Mouse (Mus musculus) layer of hippocampus, postnatal 25 days (tissue): ENCODE results near the gene Nek11. TPM values are rescaled to one million over a fixed set of nuclear protein-coding genes. Genes with fewer than 3 reads are reported as not detected.

ENCODE experiments used
- DNase-seq, 2 experiments: peaks; one replicate each; pipeline ENCODE4 v3.0.0; 2022; ENCODE audit warnings: mixed read lengths in 2 of 2, low spot score in 1 of 2; ENCODE audit errors: extremely low spot score in 1 of 2
- total RNA-seq, 2 experiments: library from RNA; stranded (reverse); gene quantifications; 2 replicates each; pipeline ENCODE4 v1.2.3; 2021

Nek11 gene
- 1 to 10 TPM; 1.3 to 2.0 TPM for total RNA-seq

DNA sequence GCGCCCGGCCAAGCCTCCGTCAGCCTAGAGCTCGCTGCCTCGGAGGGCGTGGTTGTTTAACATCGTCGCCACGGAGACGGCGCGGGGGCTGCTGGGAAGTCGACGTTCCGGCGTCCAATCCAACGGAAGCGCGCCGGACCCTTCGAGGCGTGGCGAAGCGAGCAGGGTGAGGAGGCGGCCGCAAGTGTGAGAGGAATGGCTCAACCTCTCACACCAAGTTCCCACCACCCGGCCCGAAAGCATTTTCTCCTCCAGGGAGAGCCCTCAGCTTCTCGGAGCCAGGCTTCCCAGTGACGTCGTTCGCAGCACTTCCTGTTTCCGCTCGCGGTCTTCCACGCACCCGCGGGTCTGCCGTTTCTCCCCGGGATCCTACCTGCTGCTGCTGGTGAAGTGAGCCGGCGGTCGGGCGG is at the start of gene Nek11, which contains the start of gene Aste1:
Gene Nek11, minus strand, starts transcription at position 307 of the 410 bp plus-strand sequence.
Gene Aste1, plus strand, starts transcription at position 175 of the 410 bp plus-strand sequence.
- peak; percentile 83 to 87 for DNase-seq

DNA sequence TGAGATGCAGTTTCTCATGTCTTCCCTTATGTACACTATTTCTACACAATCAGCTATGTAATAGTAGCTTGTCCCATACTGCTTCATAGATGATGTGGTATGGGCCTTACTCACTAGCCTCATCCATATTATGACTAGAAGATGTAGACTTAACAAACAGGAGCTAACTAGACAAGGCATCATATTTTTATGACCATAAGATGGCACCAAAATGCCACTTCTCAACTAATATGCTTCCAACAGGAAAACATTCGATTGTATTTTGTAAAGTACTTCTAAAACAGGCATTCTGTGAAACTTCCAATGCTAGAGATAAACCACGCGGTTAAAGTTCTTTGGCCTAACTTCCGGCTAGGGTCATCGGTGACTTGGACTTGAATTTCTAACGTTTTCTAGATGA is 13.2 kb upstream of the Nek11 start:
- no peak for DNase-seq

DNA sequence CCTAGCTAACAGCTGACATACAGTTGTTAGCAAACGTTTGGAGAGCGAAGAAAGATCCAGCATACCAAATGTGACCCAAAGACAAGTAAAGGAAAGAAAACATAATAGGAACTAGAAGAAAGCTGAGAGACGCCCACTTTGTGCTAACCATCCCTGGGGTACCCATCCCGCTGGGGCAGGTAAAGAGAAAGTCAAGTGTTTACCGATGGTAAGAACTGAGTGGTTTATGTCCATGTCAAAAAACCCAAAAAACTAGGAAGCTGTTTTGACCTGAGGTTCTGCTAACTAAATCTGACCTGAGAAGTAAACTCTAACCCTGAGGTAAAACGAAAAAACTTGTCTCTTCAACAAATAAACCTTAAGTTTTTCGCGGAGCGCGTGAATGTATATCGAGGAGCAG is 604 bp downstream of the Nek11 start:
- DNase-seq: no peak

DNA sequence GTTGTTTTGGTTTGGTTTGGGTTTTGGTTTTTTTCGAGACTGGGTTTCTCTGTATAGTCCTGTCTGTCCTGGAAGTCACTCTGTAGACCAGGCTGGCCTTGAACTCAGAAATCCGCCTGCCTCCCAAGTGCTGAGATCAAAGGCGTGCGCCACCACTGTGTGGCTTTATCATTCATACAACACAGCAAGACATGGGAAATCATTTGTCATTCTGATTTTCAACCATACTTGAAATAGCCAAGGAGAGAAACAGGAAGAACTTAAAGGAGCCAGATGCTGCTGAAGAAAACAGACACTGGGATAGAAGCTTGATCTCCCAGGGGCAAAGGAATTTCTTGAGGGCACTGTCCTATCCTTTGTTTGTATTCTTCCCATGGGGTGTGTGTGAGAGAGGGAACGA is 4.7 kb downstream of the Nek11 start:
- no peak for DNase-seq

DNA sequence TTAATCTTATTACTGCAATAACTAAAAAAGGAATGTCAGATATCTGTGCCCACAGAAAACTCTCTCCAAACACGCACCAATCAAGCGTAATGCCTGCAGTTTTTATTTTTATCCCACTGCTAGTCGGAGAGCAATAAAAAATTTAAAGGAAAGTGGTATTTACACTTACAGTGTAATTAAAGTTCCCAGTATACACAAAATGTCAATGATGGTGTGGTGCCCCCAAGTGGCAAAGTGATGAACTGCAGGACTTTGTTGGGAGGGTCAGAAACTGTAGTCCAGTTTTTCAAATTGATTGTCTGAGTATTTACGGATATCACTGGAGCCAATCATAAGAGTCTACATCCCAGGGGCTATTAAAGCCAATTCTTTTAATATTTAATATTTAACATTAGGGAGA is 6.0 kb downstream of the Nek11 start:
- peak; percentile 71 to 96 for DNase-seq

DNA sequence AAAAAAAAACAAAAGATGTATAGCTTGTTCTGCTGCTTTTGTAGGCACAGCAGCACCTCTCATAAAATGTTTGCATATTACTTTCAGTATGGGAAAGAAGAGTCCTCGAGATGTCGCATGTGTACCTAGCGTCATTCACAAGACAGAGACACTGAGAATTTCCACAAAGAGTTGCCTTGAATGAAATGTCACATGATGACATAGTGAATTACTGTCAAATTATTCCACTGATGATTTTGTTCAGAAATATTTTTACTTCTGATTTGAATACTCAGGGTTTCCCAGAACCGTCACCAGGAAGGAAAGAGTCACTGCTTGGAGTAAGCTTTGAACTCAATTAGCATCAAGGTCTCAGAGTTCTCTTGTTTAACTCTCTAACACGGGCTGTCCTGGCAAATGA is 7.9 kb downstream of the Nek11 start:
- DNase-seq: no peak

DNA sequence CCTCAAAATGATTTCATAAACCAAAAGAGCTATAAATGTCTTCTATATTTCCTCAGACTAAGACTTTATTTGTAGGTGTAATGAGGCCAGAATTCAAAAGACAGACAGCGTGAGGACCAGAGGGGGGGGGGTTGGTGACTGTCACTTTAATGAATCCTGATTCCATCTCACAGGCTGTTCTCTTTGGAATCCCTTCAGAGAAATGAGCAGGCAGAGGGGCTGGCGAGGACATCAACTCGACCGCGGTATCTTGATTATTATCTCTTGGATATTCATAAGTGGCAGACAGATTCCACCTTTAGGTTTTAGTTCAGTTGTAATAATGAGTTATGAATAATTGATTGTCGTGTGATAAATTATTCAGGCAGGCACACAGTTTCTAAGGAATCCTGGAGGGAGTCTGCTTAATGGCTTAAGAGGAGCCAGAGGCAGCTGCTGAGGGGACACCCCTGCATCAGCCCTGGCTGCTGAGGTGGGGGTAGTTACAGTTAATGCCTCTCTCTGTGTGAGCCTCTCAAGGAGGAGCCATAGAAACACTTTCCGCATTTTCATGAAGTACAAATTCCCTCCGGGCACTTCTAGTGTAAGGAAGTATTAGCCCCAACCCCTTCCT is 15.7 kb downstream of the Nek11 start:
- no peak for DNase-seq

DNA sequence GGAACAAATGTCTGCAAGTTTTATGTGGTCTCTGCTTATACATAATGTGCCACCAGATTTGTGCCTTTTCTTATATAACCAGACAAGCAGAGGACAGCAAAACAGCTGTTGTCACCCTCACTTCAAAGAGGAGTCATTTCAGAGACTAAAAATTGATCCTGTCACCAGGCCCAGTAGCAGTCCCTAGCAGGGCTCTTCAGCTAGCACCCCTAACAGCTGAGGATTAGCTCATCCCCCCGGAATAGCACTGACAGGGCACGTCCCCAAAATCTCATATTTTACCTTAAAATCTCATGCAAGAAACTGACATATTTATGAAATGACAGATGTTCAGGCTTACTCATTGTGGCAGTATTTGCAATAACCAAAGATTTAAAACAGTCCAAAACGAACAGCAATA is 17.7 kb downstream of the Nek11 start:
- no peak for DNase-seq

DNA sequence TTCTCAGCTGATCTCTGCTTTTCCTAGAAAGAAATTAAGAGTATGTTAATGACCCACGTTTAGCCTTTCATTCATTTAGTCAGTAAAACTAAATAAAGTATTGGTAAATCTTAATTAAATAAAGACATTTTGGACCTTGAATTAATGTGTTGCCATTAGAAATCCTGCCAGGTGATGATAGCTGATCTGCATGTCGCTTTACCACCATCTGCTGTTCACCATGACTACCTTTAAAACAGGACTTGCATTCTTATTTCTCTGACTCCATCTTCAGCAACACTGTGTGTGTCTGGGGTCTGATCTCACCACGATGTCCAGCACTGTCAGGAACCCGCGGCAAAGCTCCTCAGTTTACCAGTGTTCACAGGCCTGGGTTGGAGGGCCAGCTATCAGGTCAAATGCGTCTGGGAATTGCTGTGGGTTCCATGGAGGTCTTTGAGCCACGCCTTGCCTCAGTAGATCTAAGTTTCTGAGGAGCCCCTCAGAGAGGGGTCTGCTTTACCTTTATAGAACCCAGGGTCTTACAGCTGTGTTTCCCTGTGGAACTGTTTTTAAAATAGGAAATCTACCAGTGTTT is 18.3 kb downstream of the Nek11 start:
- no peak for DNase-seq

DNA sequence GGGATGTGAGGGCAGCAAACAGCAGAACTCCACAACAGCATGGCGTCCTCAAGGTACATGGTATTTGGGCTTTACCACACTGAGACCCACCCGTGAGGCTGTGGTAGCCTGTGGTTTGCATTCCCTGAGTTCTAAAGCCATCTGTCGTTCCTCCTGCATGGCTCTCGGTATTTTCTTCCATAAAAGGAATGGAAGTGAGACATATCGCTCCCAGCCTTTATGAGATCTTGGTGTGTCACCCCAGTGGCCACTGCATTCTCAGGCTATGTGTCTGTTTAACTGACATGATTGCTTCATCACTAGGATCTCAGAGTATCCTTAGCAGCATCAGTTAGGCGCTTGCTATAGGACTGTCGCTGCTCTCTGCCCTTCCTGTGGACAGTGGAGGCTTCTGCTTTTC is 18.9 kb downstream of the Nek11 start:
- DNase-seq: no peak

DNA sequence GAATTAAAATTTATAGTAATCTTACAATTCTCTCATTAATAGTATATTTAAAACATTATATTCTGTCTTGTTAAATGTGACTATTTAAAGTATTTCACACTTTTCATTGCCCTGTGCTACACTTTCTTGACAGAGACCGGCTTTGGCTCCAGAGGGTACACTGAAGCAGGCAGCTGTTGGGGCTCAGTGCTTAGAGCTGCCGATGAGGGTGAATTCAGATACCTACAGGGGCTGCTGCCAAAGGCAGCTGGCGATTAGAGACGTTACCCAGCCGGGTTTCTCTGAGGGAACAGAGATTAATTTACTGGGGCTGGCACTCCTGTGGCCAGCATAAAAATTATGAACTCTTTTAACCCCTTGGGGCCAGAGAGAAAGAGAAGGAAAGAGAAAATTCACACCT is 21.0 kb downstream of the Nek11 start:
- no peak for DNase-seq

DNA sequence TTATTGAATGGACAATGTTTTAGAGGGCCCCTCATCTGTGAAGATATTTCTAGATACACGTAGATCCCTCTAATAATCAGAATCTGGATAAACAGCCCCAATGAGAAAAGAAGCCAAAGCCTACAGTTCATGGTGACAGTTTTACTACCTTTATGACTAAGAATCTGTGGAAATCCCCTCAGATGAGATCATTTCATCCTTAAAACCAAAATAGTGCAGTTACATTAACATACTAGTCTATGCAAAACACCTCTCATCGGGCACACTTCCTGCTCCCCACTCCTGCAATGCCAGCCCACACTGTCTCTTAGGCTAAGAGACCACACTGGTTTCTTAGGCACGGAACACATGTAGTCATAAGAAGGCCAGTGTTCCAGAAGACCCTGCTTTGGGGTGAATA is 26.7 kb downstream of the Nek11 start:
- no peak for DNase-seq

DNA sequence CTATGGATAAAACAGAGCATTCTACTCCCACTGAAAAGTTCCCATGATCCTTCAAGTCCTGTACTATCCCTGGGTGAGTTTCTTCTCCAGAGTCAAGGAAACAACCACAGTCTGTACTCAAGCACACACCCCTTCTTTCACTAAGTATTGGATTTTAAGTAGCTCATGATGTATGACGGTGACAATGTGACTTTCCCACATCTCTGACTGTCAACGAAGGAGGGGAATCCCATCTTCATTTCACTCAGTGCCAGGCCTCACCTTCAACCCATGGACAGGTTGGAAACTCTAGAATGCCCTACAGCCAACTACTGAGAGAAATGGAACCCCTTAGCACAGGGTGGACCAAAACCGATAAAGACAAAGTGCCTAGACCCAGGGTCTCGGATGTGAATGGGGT is 29.1 kb downstream of the Nek11 start:
- DNase-seq: no peak

DNA sequence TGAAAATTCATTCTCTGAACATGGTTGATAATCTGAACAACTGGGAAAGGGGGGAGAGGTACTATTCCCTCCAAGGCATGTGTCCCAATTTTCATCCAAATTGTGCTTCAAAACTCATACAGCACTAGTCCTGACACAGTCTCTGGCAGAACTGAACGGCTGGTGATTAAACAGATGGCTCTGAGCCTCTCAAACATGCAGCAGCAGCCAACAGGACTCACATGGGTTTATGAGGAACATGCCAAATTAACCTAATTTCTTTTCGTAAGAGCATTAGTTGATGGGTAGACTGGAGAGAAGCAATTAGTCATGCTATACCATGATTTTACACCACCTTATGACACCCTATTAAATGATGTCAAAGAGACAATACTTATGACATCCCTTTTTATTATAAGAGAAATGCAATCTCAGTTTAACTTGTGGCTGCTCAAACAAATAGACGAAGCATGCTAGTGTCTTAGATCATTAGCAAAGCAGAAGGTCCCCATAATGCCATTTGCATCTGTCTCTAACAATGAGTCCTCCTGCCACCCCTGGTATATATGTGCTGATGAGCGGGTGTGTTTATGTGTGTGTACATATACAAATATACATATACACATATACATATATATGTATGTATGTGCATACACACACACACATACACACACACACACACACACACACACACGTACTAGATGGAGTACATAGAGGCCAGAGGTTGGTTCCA is 31.6 kb downstream of the Nek11 start:
- no peak for DNase-seq

DNA sequence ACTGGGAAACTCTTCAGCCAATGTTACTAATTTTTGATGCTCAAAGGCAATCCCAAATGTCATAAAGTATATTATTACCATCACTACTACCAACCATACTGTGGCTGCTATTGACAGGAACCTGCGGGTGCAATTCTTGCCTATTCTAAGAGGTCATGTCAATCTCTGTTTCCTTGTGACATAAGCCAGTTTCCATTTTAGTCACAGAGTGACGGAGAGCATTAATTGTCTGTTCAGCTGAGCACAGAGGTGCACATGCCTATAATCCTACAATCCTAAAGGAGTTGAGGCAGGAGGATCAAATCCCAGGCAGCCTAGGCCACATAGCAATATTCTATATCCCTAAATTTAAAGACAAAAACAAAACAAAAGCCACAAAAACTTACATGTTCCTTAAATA is 33.1 kb downstream of the Nek11 start:
- no peak for DNase-seq

DNA sequence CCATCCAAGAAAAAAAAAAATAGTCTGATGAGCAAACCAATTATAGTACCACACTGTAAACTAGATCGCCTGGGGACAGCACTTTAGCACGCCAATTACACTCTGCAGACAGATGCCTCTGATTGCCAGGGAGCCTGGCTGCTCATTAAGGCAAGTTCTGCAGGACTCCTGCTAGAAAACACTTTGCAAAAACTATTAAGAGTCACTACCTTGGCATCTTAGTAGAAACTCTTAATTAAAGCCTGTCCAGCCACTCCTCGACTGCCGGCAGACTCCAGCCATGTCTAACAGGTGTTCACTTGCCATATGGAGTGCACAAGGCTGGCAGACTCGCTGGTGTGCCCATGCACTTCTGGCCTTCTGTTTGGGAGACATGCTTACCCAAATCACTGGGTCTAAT is 46.3 kb downstream of the Nek11 start:
- no peak for DNase-seq

DNA sequence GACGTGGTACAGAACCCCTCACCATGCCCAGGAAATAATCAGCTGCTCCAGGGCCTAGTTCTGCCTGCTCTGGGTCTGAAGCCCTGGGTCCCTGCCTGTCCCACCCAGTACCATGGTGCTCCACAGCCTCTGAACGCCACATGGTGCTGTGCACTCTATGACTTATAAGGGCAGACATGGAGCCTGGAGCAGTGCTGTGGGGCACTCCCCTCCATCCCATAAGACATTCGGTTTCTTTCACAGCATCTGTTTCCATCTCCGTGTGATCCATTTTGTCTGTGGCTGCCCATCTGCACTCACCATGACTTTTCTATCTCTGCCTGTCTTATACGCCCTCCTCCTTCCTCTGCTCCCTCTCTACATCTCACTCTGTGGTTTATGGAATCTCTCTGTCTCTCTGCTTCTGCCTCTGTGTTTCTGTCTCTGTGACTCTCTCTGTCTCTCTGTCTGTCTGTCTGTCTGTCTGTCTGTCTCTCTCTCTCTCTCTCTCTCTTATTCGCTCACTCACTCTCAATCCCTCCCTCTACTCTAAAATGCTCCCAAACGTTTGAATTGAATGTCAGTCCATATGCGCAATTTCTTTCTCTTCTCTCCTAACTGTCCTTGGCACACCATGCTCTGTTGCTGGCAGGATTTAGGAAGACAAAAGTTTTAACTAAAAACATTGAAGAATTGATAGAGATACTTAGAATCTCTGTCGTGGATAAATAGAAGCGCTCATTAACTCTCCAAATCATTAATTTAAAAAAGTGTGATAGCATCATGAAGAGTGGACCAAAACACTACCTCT is 46.9 kb downstream of the Nek11 start:
- no peak for DNase-seq

DNA sequence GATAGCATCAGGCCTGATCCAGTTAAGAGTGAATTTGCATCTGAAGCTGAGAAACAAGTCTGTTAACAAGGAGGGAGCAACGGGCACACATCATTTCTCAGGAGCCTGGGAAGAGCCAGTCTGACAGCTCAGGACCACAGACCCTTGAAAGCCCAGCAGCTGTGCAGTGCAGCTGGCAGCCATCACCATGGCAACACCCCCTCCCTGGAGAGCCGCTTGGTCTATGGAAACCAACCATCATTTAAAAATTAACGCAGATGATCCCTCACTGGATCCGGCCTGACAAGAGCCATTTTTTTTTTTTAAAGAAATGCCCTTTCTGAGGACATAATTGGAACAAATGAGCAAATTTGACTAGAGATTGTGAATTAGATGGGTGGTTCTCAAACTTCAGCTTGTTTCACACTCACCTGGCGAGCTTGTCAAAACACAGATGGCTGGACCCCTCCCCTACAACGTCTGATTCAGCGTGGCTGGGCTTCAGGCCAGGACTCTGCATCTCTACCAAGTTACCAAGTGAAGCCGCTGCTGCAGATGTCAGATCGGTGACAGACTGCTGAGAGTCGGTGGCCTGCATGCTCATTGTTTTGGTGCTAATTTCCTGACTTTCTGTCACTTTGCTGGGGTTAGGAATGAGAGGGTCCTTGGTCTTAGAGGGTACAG is 52.2 kb downstream of the Nek11 start:
- DNase-seq: no peak

DNA sequence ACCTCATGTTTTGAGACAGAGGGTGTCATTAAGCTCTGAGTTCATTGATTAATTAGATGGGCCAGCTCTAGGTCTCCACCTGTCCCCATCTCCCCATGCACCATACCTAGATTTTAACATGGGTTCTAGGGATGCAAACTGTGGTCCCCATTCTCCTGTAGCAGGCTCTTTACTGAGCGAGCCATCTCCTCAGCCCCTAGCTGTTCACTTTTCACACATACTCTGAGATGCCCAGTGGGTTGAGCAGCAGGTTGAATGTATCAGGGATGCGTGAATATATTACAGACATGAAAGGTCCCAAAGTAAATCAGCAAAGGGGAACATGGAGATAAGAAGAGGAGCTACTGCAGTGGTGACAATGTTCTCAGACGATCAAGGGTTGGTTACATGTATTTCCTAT is 52.8 kb downstream of the Nek11 start:
- no peak for DNase-seq

DNA sequence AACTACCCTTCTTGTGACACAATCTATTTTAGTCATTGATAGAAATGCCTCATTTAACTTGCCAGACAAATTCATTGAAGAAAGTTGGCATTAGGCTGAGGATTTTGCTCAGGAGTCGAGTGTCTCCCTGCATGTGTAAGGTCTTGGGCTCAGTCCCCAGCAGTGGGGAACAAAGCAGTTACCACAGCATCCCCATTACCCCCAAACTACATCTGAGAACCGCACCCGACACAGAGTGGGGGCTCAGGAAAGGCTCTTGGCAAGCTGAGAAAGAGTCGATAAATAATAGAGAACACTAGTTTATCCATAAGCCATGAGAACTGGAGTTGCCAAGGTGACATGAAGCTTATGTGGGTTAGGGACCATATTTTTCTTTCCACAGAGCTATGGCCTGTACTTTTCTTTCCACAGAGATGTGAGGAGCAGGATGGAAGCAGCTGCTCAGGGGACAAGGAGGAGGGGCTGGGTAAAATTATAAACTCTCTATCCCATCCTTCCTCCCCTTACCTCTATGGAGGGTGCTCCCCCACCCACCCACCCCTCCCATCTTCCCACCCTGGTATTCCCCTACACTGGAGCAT is 62.8 kb downstream of the Nek11 start:
- no peak for DNase-seq
